Mouse (Mus musculus) layer of hippocampus, adult 9-11 months (tissue): ENCODE measurements around the gene Pilrb2.

Experiments
- DNase-seq: peaks from one replicate; pipeline ENCODE4 v3.0.0; 2022

Pilrb2 gene

DNA sequence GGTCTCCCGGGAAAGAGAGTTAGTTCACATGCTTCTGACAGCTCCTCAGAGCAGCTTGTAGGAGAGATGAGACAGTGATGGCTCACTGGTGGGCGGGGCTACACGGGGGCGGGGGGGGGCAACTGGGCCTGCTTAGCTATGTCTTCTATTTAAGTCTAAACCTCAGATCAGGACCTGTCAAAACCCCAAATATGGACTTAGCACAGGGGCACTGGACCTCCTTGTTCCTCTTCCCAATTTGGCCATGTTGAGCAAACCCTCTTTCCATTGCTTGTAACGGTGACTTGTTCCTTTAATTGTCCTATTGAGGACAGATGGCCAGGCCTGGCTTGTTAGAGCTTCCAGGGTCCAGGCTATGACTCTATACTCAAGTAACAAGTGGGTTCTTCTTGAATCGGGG, 40.1 kb downstream of the Pilrb2 start:
- peak; percentile 53 for DNase-seq

- DNase-seq: no peak
Observed at GRCm38 (mm10) chr5:137831106-137831505, 40.5 kb downstream of the Pilrb2 start.

GRCm38 (mm10) chr5:137830238-137830637, 41.4 kb downstream of the Pilrb2 start:
- DNase-seq: peak; percentile 70

DNA sequence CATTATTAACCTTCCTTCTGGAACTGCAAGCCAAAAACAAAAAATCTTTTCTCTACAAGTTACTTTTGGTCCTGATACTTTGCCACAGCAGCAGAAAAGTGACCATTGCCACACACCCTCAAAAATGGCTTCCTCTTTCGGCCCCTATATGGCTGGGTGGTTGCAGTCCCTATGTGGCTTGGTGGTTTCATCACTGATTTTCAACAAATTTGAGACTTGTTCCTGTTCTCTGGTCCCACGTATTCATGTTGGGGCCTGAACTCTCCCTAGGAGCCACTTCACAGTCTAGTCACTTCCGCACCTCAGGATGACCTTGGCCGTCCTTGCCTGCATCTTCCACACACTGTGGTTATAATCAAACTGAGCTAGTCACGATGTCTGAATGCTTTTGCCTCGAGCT, 42.9 kb downstream of the Pilrb2 start:
- DNase-seq: peak; percentile 23

DNA sequence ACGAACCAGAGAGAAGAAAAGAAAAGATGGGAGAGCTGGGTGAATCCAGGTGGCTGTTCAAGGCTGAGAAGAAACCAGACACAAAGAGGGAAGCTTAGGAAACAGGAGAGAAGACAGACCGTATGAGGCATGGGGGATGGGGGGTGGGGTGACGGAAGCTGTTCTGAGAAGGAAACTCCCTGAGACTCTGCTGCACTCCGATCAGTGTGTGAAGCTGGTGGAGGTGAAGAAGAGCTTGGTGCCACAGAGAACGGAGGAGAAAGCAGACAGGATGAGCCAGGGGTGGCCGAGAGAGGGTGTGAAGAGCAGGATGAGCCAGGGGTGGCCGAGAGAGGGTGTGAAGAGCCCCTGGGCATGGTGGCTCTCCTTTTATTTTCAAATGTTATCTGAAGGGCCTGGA, 45.2 kb downstream of the Pilrb2 start:
- DNase-seq: no peak

GRCm38 (mm10) chr5:137825971-137826370, 45.6 kb downstream of the Pilrb2 start:
- no peak for DNase-seq

- DNase-seq: peak; percentile 31
Observed at GRCm38 (mm10) chr5:137825030-137825429, 46.6 kb downstream of the Pilrb2 start.

GRCm38 (mm10) chr5:137823455-137824045, 48.1 kb downstream of the Pilrb2 start:
- no peak for DNase-seq

GRCm38 (mm10) chr5:137822602-137823001, 49.0 kb downstream of the Pilrb2 start:
- no peak for DNase-seq

- no peak for DNase-seq
Observed at GRCm38 (mm10) chr5:137822126-137822525, 49.5 kb downstream of the Pilrb2 start.

GRCm38 (mm10) chr5:137817466-137818222, 54.0 kb downstream of the Pilrb2 start:
- no peak for DNase-seq
